Mouse (Mus musculus): ENCODE measurements around the gene Erf.

Gene Erf

DNA sequence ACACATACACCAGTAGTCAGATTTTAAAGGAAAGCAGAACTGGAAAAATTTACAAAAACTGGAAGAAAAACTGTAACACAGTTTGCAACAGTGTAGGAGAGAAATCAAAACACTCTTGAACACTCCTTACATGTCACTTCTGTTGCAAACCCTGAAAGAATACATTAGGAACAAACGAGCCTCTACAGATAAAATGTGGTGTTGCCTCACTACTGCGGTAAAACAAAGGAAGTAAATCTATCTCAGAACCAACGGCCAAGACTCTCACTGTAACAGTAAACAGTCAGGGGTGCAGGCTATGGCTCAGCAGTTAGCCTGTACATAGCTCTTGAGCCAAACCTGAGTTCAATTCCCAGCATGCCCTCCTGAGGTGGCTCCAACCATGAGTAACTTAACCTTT is 37.5 kb downstream of the Erf start:
- peak; percentile 61 for DNase-seq (ENCODE audit: extremely low read depth, low read depth)

DNA sequence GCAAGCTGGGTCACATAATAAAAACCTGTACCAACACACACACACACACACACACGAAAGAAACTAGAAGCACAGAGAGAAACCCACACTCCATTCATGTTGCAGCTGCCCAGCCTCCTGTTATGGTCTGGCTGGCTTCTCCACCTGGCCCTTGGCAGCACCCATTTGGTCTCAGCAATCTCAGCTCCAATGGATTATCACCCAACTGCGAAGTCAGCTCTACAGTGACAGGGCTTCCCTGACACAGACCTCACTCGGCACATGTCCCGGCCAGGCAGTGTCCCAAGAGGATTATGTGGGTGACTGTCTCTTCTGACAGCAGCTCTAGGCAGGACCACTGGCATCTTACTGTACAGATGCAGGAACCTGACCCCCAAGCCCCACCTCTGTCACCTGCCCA is 40.1 kb downstream of the Erf start:
- DNase-seq (ENCODE audit: extremely low read depth, low read depth): no peak

- no peak for DNase-seq (ENCODE audit: extremely low read depth, low read depth)
Observed at GRCm38 (mm10) chr7:25209161-25209622, 41.4 kb downstream of the Erf start.

DNA sequence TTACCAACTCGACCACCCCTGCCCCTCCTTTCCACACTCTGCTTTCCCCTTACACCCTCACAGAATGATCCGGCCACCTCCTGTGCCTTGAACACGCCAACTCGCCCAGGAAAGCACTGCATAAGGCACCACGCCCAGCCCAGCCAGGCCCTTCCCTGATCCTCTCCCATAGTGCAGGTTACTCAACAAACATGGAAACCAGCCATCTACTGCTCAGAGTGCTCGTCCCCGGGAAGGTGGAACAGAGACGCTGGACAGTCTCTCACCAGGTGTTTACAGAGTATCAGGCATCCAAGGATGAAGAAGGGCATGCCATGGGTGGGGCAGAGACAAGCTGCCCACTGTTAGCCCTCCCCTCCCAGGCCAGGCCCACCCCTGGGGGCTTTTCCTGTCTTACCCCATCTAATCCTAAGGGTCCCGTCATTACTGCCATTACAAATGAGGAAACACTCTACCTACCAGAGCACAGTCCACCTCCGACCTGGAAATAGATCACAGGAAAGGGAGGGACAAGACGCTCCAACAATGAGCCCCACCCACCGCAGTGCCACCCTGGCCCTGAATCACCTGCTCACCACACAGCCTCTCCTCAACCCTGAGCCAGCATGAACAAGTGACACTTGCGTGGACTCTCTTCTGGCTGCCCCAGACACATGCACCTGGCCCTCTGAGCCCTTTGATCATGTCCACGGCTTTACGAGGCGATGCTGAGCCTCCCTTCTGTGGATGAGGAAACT is 44.3 kb downstream of the Erf start:
- no peak for DNase-seq (ENCODE audit: extremely low read depth, low read depth)

DNA sequence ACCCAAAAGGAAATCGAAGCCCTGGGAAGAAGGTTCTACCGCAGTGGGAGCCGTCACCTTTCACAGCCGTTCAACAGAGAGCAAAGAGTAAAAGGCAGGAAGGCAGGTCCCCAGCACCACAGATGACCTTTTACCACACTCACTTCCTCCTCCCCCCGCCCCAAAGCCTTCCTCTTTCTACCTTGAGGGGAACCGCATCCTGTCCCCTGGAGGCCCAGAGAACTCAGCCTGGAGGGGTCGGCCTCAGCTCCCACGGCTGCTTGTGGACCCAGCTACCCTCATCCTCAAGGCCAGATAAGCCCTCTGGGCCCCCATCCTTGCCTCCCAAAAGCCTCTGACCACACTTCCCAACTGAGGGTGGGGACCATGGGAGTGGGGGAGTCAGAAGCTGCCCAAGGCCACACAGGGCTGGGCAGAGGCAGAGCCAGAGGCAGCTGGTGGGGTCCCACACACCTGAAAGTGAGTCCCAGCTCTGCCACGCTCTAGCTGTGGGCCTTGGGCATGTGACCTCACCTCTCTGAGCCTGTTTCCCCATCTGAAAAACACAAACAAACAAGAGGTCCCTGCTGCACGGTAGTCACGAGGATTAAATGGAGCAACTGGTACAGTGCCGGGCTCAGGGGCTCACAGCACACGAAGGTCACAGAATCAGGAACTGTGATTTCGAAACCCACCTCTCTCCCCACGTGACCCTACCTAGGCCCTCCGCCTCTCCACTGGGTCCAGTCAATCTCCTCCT is 45.0 kb downstream of the Erf start:
- no peak for DNase-seq (ENCODE audit: extremely low read depth, low read depth)

DNA sequence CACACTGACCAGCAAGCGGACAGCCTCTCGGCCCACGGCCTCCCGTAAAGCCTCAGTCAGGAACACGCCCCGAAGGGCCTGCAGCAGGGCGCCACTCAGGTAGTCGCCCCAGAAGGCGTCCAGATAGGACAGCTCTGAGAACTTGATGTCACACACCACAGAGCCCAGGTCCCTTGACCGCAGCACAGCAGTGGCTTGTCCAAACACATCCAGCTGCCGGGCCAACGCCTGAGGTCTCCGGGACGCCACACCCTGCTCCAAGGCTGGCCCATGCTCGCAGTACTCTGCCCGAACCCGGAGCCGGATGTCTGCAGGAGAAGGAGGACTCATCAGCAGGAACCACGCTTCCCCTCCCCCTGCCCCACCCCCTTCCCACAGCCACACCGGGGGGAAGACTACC is 46.9 kb downstream of the Erf start:
- no peak for DNase-seq (ENCODE audit: extremely low read depth, low read depth)

- DNase-seq (ENCODE audit: extremely low read depth, low read depth): no peak
Observed at GRCm38 (mm10) chr7:25197384-25198018, 53.1 kb downstream of the Erf start.

DNA sequence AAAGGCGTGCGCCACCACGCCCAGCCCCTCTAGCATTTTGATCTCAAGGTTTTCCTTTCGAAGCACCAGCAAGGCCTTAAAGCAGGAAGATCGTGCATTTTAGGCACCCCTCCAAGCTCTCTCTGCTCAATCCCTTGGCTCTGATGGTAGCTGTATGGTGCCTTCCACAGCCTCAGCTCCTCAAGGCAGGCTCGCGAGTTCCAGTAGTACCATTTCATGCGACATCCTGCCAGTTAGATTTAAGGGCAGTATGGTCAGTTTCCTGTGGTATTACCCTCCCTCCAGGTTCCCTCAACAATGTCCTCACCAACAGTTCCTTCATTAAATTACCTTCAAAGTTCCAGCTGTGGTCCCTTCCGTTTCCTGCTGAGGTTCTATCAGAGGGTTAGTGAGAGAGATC is 54.5 kb downstream of the Erf start:
- DNase-seq (ENCODE audit: extremely low read depth, low read depth): no peak

DNA sequence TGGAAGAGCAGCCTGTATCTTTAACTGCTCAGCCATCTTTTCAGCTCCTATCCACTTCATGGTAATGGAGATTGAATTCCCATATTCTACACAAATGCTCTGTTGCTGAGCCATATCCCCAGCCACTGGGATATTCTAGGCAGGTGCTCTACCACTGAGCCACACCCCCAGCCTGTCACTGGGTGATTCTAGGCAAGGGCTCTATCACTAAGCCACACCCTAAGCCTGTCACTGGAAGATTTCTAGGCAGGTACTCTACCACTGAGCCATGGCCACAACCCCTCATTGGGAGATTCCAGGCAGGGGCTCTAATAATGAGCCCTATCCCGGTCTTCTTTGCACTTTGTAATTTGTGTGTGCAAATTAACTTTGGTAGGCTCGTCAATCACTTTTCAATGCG is 55.4 kb downstream of the Erf start:
- DNase-seq (ENCODE audit: extremely low read depth, low read depth): no peak
